Mouse (Mus musculus) E14TG2a.4 (cell line): ENCODE data around the gene Sept9.

Experiments
- H3K27me3 ChIP-seq: 2 replicates; pipeline ENCODE4 v1.6.1; 2014; ENCODE audit warnings: low read length, control low read depth; ENCODE audit not compliant: insufficient read depth
- H3K36me3 ChIP-seq: 2 replicates; pipeline ENCODE4 v1.6.1; 2014; ENCODE audit warnings: low read length, control low read depth; ENCODE audit not compliant: insufficient read depth
- H3K4me1 ChIP-seq: replicated peaks from 2 replicates; pipeline ENCODE4 v1.6.1; 2014; ENCODE audit warnings: low read depth, low read length, control low read depth
- H3K4me3 ChIP-seq: replicated peaks from 2 replicates; pipeline ENCODE4 v1.5.1; 2014; ENCODE audit warnings: mild to moderate bottlenecking, low read length
- H3K9me3 ChIP-seq: 2 replicates; pipeline ENCODE4 v1.6.1; 2014; ENCODE audit warnings: low read length, control low read depth
- CTCF ChIP-seq: conservative IDR thresholded peaks from 2 replicates; pipeline ENCODE4 v1.5.1; 2014; ENCODE audit warnings: low read length
- NANOG ChIP-seq: IDR thresholded peaks from 2 replicates; pipeline ENCODE4 v1.6.1; 2014; ENCODE audit warnings: borderline replicate concordance, low read length, mixed read lengths
- POU5F1 ChIP-seq: IDR thresholded peaks from 2 replicates; pipeline ENCODE4 v1.6.1; 2014; ENCODE audit warnings: low read length, borderline replicate concordance

Gene Sept9

DNA sequence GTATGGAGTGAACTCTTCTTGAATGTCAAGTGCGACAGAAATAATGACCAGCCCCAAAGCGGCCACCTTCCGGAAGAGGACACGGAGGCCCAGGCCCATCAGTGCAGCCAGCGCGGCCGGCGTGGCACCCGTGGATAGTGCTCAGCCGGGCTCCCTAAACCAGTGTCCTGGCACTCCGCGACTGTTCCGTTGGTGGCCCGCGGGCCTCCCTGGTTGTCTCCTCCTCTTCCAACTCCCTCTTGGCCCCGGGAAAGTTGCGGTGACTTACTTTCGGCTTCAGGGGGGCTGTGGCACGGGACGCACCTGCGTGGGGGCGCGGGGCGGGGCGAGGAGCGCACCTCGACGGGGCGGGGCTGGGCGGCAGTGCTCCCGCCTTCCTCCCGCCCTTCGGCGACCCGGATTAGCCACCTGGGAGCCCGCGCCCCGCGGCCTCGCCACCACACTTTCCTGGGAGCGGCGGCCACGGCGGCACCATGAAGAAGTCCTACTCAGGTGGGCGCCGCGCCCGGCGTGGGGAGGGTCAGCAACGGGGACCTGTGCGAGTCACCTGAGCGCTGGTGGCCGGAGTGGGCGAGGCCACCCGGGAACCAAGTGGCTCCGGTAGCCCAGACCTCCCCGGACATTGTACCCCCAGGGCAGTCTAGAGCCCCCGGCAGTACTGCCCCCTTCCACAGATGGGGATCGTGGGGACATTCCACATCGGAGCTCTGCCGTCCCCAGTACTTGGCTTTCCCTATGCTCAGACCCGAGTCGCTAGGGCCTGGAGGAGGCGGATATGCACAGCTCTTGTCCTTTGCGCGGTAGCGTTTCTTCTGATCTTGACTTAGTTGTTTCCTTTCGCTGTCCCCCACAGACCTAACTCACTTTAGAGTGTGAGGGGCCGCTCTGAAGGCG lies at the start of gene Sept9:
TSS of gene Sept9 (plus strand) at position 380 of the 894 bp plus-strand sequence.
- Histone ChIP-seq H3K4me1 (peaks cover 26% of the 10 kb centered on the region; the same call in 1 of the 2 replicates), H3K27me3 (peaks cover 81% of the 10 kb centered on the region), H3K36me3 (no peaks in the 10 kb centered on the region), H3K4me3 (peak within 1 kb of the TSS; percentile 84), H3K9me3 (peaks cover 3% of the 10 kb centered on the region; the same call in 1 of the 2 replicates)
- TF ChIP-seq CTCF (no peak), POU5F1 (no peak), NANOG (no peak)

DNA sequence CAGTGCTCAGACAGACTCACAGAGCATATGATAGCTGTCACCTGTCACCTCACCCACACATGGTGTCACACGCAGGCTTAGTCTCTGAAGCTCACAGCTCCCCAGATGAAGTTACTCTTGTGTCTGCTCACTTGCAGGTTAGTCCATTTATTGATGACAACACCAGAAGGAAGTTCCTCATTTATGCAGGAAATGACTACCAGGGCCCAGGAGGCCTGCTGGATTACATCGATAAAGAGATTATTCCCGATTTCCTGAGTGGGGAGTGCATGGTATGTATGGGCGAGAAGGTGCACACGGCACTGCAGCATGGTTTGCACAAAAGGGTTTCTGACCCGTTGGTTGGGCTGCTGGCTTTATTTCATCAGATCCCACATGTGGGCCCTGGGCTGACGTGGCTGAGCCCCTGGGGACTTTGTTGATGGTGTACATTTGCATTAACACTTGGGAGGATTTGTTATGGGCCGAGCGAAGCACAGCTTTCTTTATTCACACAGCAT lies 48.9 kb upstream of the Sept9 start:
- Histone ChIP-seq H3K36me3 (peaks cover 95% of the 10 kb centered on the region), H3K9me3 (no peaks in the 10 kb centered on the region), H3K27me3 (no peaks in the 10 kb centered on the region), H3K4me3 (no peak overlapping the region), H3K4me1 (peaks cover 69% of the 10 kb centered on the region)
- TF ChIP-seq NANOG (no peak), POU5F1 (no peak), CTCF (no peak)

DNA sequence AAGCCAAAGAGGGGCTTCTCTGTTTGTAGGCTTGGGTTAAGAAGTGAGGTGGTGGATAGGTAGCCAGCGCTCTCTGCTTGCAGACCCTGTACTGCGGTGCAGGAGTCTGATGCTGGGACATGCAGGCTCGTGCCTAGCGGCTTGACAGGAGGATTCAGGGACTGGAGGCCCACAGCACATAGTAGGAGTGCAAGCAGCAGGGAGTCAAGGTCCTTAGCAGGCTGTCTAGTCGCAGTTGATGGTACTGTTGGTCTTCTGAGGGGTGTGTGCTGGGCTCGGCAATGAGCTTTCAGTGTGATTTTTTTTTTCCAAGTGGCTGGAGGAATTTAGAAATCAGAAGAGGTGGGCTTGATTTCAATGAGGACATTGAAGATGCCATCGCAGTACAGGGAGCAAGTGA lies 48.0 kb upstream of the Sept9 start:
- no peaks in the 10 kb centered on the region for H3K9me3 ChIP-seq
- H3K36me3 ChIP-seq, result peaks cover 95% of the 10 kb centered on the region
- H3K4me1 ChIP-seq, result peaks cover 69% of the 10 kb centered on the region
- H3K4me3 ChIP-seq, result no peak overlapping the region
- TF ChIP-seq CTCF, result no peak
- no peak for TF ChIP-seq POU5F1
- no peak for TF ChIP-seq NANOG
- no peaks in the 10 kb centered on the region for H3K27me3 ChIP-seq

DNA sequence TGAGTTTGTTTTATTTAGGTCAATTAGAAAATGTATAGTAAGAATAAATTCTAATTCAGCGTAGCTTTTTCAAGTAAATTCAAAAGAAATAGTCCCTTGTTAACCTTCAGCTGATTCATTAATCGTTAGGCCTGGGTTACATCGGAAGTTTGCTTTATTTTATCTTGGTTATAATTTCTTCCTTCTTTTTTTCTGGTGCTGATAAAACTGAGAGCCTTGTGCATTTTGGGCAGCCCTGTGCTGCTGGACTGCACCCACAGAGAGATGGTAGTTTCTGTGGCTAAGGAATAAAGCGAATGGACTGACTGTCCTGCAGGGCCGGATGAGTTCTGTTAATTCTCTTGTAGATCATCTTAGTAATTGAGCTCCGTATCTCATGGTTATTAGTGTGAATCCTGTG lies 46.9 kb upstream of the Sept9 start:
- TF ChIP-seq NANOG, result no peak
- no peak for TF ChIP-seq POU5F1
- TF ChIP-seq CTCF, result no peak
- H3K9me3 ChIP-seq, result no peaks in the 10 kb centered on the region
- H3K4me1 ChIP-seq, result peaks cover 66% of the 10 kb centered on the region
- peaks cover 93% of the 10 kb centered on the region for H3K36me3 ChIP-seq
- H3K4me3 ChIP-seq, result no peak overlapping the region
- H3K27me3 ChIP-seq, result no peaks in the 10 kb centered on the region

DNA sequence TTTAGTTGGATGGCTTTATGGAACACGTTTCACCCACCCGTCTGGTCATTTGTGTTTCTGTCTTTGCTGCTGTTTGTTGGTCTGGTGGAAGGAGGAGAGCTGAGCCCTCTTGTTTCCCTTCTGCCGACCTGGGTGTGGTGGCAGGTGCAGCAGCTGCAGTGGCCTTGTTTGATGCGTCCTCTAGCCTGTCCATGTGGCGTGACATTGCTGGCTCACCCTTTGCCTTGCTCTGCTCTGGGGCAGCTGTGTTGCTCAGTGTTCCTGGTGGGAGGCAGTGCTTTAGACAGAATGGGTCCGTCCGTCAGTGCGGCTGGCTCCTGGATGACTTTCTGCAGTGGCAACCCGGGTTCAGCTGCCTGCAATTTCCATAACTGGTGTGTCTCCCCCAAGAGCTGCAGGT lies 45.9 kb upstream of the Sept9 start:
- peaks cover 93% of the 10 kb centered on the region for H3K36me3 ChIP-seq
- H3K9me3 ChIP-seq, result no peaks in the 10 kb centered on the region
- TF ChIP-seq POU5F1 (no peak), CTCF (no peak), NANOG (no peak)
- no peaks in the 10 kb centered on the region for H3K27me3 ChIP-seq
- no peak overlapping the region for H3K4me3 ChIP-seq
- H3K4me1 ChIP-seq, result peaks cover 66% of the 10 kb centered on the region

DNA sequence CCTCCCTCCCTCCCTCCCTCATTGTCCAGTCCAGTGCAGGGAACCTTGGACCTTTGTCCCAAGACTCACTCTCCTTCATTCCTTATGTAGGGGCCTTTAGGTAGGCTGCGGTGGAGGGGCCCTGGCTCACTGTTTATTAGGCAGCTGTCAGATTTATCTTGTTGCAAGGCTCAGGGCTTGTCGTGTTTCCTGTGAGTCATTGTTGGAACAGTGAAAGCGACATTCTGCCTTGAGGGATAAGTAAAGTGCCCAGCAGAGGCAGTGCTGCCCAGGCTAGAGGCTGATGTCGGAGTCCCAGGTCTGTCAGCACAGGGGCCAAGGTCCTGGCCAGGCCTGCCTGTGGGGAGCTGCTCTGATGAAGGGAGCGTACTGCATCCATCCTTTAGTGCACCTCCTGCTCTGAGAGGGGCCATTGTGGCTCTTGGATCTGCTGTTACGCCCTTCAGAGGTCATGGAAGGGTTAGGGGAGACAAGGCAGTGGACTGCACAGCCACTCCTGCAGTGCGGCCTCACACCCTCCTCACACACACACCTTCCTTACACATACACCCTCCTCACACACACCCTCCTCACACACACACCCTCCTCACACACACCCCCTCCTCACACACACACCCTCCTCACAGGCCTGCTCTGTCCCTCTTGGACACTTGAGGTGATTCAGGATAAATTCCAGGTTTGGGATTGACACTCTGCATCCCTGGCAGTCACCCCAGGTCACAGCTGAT lies 45.2 kb upstream of the Sept9 start:
- peaks cover 93% of the 10 kb centered on the region for H3K36me3 ChIP-seq
- H3K4me3 ChIP-seq, result no peak overlapping the region; the same call in 1 of the 2 replicates
- H3K4me1 ChIP-seq, result peaks cover 65% of the 10 kb centered on the region
- H3K27me3 ChIP-seq, result no peaks in the 10 kb centered on the region
- no peaks in the 10 kb centered on the region for H3K9me3 ChIP-seq
- TF ChIP-seq NANOG (no peak), POU5F1 (no peak), CTCF (no peak)

DNA sequence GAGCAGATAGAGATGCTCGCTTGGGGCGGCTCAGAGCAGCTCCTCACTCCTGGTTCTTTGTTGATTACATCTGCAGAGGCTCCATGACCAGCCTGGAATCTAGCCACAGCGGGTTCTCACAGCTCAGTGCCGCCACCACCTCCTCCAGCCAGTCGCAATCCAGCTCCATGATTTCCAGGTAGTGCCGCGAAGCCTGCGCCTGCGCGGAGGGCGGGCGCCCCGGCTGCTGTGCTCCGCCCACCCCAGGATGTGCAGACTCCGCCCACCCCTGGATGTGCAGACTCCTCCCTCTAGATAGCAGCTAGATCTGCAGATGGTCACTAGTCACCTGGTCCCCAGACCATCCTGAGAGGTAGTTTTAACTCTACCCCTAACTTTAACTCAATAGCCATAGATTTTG lies 42.7 kb upstream of the Sept9 start:
- Histone ChIP-seq H3K4me3 (peak overlapping the region; percentile 64), H3K27me3 (no peaks in the 10 kb centered on the region), H3K36me3 (peaks cover 78% of the 10 kb centered on the region), H3K4me1 (peaks cover 83% of the 10 kb centered on the region), H3K9me3 (no peaks in the 10 kb centered on the region)
- TF ChIP-seq POU5F1 (no peak), CTCF (no peak), NANOG (no peak)

DNA sequence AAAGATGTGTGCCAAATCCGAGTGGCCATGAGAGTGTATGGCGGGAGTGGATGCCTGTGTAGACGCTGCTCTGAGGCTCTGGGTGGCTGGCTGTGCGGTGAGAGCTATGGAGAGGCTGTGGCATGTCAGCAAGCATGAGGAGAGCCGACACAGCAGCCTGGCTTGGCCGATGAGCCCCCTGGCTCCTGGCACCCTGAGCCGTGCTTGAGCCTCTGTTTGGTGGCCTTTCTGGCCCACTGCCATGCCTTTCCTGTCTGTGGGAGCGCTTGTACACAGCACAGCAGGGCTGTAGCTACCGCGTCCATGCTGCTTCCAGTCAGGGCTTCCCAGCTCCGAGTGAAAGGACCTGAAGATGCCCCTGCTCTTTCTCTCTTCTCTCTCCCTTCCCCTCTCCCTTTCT lies 41.1 kb upstream of the Sept9 start:
- H3K36me3 ChIP-seq, result peaks cover 63% of the 10 kb centered on the region
- H3K27me3 ChIP-seq, result no peaks in the 10 kb centered on the region
- H3K4me3 ChIP-seq, result no peak overlapping the region
- H3K9me3 ChIP-seq, result no peaks in the 10 kb centered on the region
- peaks cover 92% of the 10 kb centered on the region for H3K4me1 ChIP-seq
- TF ChIP-seq CTCF, result no peak
- TF ChIP-seq POU5F1, result no peak
- no peak for TF ChIP-seq NANOG
